Mouse (Mus musculus) small intestine, adult 2 months (tissue): ENCODE measurements around the gene Wfdc12.

Source experiments
- CTCF ChIP-seq: fragments of 200-500 bp; IDR thresholded peaks from 2 replicates; pipeline ENCODE4 v1.5.1; 2012; ENCODE audit warnings: low read depth, mild to moderate bottlenecking, control low read depth, inconsistent platforms, low read length, moderate library complexity, mixed read lengths; ENCODE audit not compliant: insufficient replicate concordance, insufficient read length; ENCODE audit errors: extremely low read depth
- POLR2A ChIP-seq: fragments of 200-500 bp; IDR thresholded peaks from 2 replicates; pipeline ENCODE4 v1.6.1; 2012; ENCODE audit warnings: low read depth, mild to moderate bottlenecking, control low read depth, inconsistent platforms, low read length, moderate library complexity

DNA sequence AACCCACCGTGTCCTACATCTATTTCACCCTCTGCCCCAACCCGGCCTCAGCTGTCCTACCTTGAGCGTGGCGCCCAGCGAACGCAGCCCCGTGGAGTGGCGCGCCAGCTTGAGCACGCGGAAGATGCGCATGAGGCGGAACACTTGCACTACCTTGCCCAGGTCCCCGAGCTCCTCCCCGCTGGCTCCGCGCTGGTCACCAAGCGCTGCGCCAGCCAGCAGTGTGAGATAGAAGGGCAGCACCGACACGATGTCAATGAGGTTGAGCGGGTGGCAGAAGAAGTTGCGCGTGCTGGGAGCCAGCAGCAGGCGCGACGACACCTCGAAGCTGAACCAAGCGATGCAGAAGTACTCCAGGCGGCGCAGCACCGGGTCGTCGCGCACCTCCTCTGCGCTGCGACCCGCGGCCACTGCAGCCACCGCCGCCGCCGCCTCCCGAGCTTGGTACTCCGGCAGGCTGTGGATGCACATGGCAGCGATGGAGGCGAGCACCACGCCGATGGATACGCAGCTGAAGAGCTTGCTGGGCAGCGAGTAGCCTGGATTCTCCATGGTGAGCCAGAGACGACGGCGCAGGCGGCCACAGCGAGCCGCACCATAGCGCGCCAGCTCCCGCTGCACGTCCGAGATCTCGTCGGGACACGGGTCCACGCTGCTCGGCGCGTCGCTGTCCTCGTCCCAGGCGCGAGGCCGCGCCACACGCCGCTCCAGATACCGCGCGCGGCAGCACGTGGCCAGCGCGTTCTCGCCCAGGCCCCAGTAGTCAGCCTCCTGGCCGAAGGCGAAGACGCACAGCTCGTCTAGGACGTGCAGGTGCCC lies 22.4 kb downstream of the Wfdc12 start:
- TF ChIP-seq POLR2A (no peak), CTCF (no peak)
